Mouse (Mus musculus) lung, embryonic 15.5 days (tissue): ENCODE measurements around the gene Gm14214. TPM values are rescaled to one million over a fixed set of nuclear protein-coding genes. Genes with fewer than 3 reads are reported as not detected.
A peak's percentile ranks its signal among the peaks of the same experiment; 100 is the strongest.

Experiments
- ATAC-seq: fragments of 200-750 bp; cut with Nextera tagmentation; 2 replicates; pipeline ENCODE4 v1.8.0; 2017; ENCODE audit warnings: moderate number of reproducible peaks, borderline replicate concordance; ENCODE audit not compliant: low FRiP score, low TSS enrichment; ENCODE audit errors: extremely low read depth
- H3K27ac ChIP-seq: fragments of 300-500 bp; sonication (generic); 2 replicates; pipeline ENCODE4 v1.5.1; 2015; ENCODE audit warnings: moderate library complexity, mild to moderate bottlenecking, inconsistent platforms
- H3K27me3 ChIP-seq: fragments of 300-500 bp; sonication (generic); 2 replicates; pipeline ENCODE4 v1.6.1; 2015; ENCODE audit warnings: inconsistent platforms
- H3K36me3 ChIP-seq: fragments of 300-500 bp; sonication (generic); 2 replicates; pipeline ENCODE4 v1.6.1; 2015; ENCODE audit warnings: inconsistent platforms
- H3K4me1 ChIP-seq: fragments of 300-500 bp; sonication (generic); 2 replicates; pipeline ENCODE4 v1.6.1; 2015; ENCODE audit warnings: inconsistent platforms
- H3K4me2 ChIP-seq: fragments of 300-500 bp; sonication (generic); 2 replicates; pipeline ENCODE4 v1.6.1; 2015; ENCODE audit warnings: inconsistent platforms, mild to moderate bottlenecking, moderate library complexity
- H3K4me3 ChIP-seq: fragments of 300-500 bp; sonication (generic); 2 replicates; pipeline ENCODE4 v1.5.1; 2015; ENCODE audit warnings: mild to moderate bottlenecking, inconsistent platforms
- H3K9ac ChIP-seq: fragments of 300-500 bp; sonication (generic); 2 replicates; pipeline ENCODE4 v1.6.1; 2015; ENCODE audit warnings: inconsistent platforms
- H3K9me3 ChIP-seq: fragments of 300-500 bp; sonication (generic); 2 replicates; pipeline ENCODE4 v1.6.1; 2016; ENCODE audit warnings: inconsistent platforms
- WGBS: fragments of 180-500 bp; shearing (Covaris S2); methylation state at CpG from one replicate; pipeline ENCODE4 v1.1.7; 2015; 5-methylcytosine and 5-hydroxymethylcytosine counted together
- polyA plus RNA-seq: library from polyadenylated mRNA; unstranded; fragments of >200 nt; fragmentation: Nextera tagmentation; extraction: Ambion mirVana; gene quantifications from 2 replicates; pipeline ENCODE4 v1.2.1, GENCODE M21; 2015

Gm14214 gene
- polyA plus RNA-seq = not detected in 2 replicates

- Histone ChIP-seq H3K4me2 (no peak within 1 kb of the TSS), H3K27ac (no peak within 1 kb of the TSS), H3K4me3 (no peak within 1 kb of the TSS), H3K27me3 (no peaks in the 10 kb centered on the region), H3K9me3 (no peaks in the 10 kb centered on the region), H3K36me3 (no peaks in the 10 kb centered on the region), H3K9ac (no peak within 1 kb of the TSS), H3K4me1 (peaks cover 8% of the 10 kb centered on the region)
- ATAC-seq = no peak
These were observed at the start of gene Gm14214 for GRCm38 (mm10) chr2:154769930-154770329. Gm14214 (minus strand) TSS chr2:154770030.

GRCm38 (mm10) chr2:154818599-154818998, 48.8 kb upstream of the Gm14214 start:
- no peak overlapping the region for H3K9ac ChIP-seq
- H3K4me3 ChIP-seq = no peak overlapping the region
- peaks cover 16% of the 10 kb centered on the region for H3K4me1 ChIP-seq
- no peaks in the 10 kb centered on the region for H3K36me3 ChIP-seq
- 53% methylated on average over 1 of the region's 1 CpGs for WGBS
- ATAC-seq = no peak
- no peaks in the 10 kb centered on the region for H3K9me3 ChIP-seq
- no peak overlapping the region for H3K4me2 ChIP-seq
- no peaks in the 10 kb centered on the region for H3K27me3 ChIP-seq
- H3K27ac ChIP-seq = no peak overlapping the region

- no peaks in the 10 kb centered on the region for H3K36me3 ChIP-seq
- H3K4me1 ChIP-seq = peaks cover 16% of the 10 kb centered on the region
- H3K9me3 ChIP-seq = no peaks in the 10 kb centered on the region
- 36% methylated on average over 1 of the region's 1 CpGs for WGBS
- no peaks in the 10 kb centered on the region for H3K27me3 ChIP-seq
- no peak overlapping the region for H3K27ac ChIP-seq
- ATAC-seq = no peak
- no peak overlapping the region for H3K4me3 ChIP-seq
- H3K4me2 ChIP-seq = no peak overlapping the region
- H3K9ac ChIP-seq = no peak overlapping the region
These were observed 48.0 kb upstream of the Gm14214 start for GRCm38 (mm10) chr2:154817788-154818187.

- Histone ChIP-seq H3K9me3 (no peaks in the 10 kb centered on the region), H3K36me3 (no peaks in the 10 kb centered on the region), H3K4me2 (no peak overlapping the region), H3K4me3 (no peak overlapping the region), H3K27ac (no peak overlapping the region), H3K4me1 (peaks cover 16% of the 10 kb centered on the region), H3K27me3 (no peaks in the 10 kb centered on the region), H3K9ac (no peak overlapping the region)
- ATAC-seq = no peak
- 61% methylated on average over 3 of the region's 3 CpGs for WGBS
These were observed 47.3 kb upstream of the Gm14214 start for GRCm38 (mm10) chr2:154817089-154817488.

GRCm38 (mm10) chr2:154813426-154813825, 43.6 kb upstream of the Gm14214 start:
- no peak overlapping the region for H3K9ac ChIP-seq
- no peak overlapping the region for H3K4me2 ChIP-seq
- H3K9me3 ChIP-seq = no peaks in the 10 kb centered on the region
- H3K36me3 ChIP-seq = no peaks in the 10 kb centered on the region
- no peak overlapping the region for H3K27ac ChIP-seq
- 77% methylated on average over 2 of the region's 2 CpGs for WGBS
- peaks cover 36% of the 10 kb centered on the region for H3K4me1 ChIP-seq
- H3K4me3 ChIP-seq = no peak overlapping the region
- ATAC-seq = no peak
- no peaks in the 10 kb centered on the region for H3K27me3 ChIP-seq

- H3K9me3 ChIP-seq = no peaks in the 10 kb centered on the region
- no peak overlapping the region for H3K9ac ChIP-seq
- no peak overlapping the region for H3K27ac ChIP-seq
- no peak overlapping the region for H3K4me3 ChIP-seq
- peaks cover 45% of the 10 kb centered on the region for H3K4me1 ChIP-seq
- 31% methylated on average over 1 of the region's 1 CpGs for WGBS
- H3K36me3 ChIP-seq = no peaks in the 10 kb centered on the region
- no peak for ATAC-seq
- no peak overlapping the region for H3K4me2 ChIP-seq
- H3K27me3 ChIP-seq = no peaks in the 10 kb centered on the region
These were observed 41.0 kb upstream of the Gm14214 start for GRCm38 (mm10) chr2:154810821-154811220.

GRCm38 (mm10) chr2:154809107-154809762, 39.4 kb upstream of the Gm14214 start:
- 57% methylated on average over 1 of the region's 1 CpGs for WGBS
- Histone ChIP-seq H3K9ac (no peak overlapping the region), H3K36me3 (no peaks in the 10 kb centered on the region), H3K9me3 (no peaks in the 10 kb centered on the region), H3K27me3 (no peaks in the 10 kb centered on the region), H3K27ac (peak overlapping the region; percentile 15; the same call in 1 of the 2 replicates), H3K4me3 (no peak overlapping the region), H3K4me1 (peaks cover 55% of the 10 kb centered on the region), H3K4me2 (no peak overlapping the region)
- peak; percentile 70; the same call in 1 of the 2 replicates for ATAC-seq

GRCm38 (mm10) chr2:154807689-154808088, 37.9 kb upstream of the Gm14214 start:
- H3K4me2 ChIP-seq = no peak overlapping the region
- no peak for ATAC-seq

GRCm38 (mm10) chr2:154803845-154804244, 34.0 kb upstream of the Gm14214 start:
- no peak overlapping the region for H3K4me2 ChIP-seq
- ATAC-seq = no peak
- 43% methylated on average over 4 of the region's 4 CpGs for WGBS

More at GRCm38 (mm10) chr2:154807689-154808088, 37.9 kb upstream of the Gm14214 start:
- H3K4me3 ChIP-seq = no peak overlapping the region
- 47% methylated on average over 1 of the region's 1 CpGs for WGBS
- no peak overlapping the region for H3K9ac ChIP-seq
- H3K36me3 ChIP-seq = no peaks in the 10 kb centered on the region
- no peaks in the 10 kb centered on the region for H3K9me3 ChIP-seq
- no peaks in the 10 kb centered on the region for H3K27me3 ChIP-seq
- peaks cover 68% of the 10 kb centered on the region for H3K4me1 ChIP-seq
- no peak overlapping the region for H3K27ac ChIP-seq

GRCm38 (mm10) chr2:154803372-154803771, 33.5 kb upstream of the Gm14214 start:
- WGBS = 58% methylated on average over 1 of the region's 1 CpGs
- H3K4me2 ChIP-seq = no peak overlapping the region
- no peaks in the 10 kb centered on the region for H3K9me3 ChIP-seq
- no peak overlapping the region for H3K9ac ChIP-seq
- no peak overlapping the region for H3K27ac ChIP-seq
- no peaks in the 10 kb centered on the region for H3K36me3 ChIP-seq
- no peak overlapping the region for H3K4me3 ChIP-seq
- H3K27me3 ChIP-seq = no peaks in the 10 kb centered on the region
- no peak for ATAC-seq
- H3K4me1 ChIP-seq = peaks cover 45% of the 10 kb centered on the region

More at GRCm38 (mm10) chr2:154803845-154804244, 34.0 kb upstream of the Gm14214 start:
- H3K4me1 ChIP-seq = peaks cover 50% of the 10 kb centered on the region
- H3K9ac ChIP-seq = no peak overlapping the region
- no peak overlapping the region for H3K27ac ChIP-seq
- H3K9me3 ChIP-seq = no peaks in the 10 kb centered on the region
- H3K27me3 ChIP-seq = no peaks in the 10 kb centered on the region
- no peaks in the 10 kb centered on the region for H3K36me3 ChIP-seq
- no peak overlapping the region for H3K4me3 ChIP-seq

- peak overlapping the region; percentile 97 for H3K9ac ChIP-seq
- H3K9me3 ChIP-seq = no peaks in the 10 kb centered on the region
- under 1% methylated on average over 59 of the region's 67 CpGs for WGBS
- H3K36me3 ChIP-seq = no peaks in the 10 kb centered on the region
- H3K4me2 ChIP-seq = peak overlapping the region; percentile 67
- peak; percentile 31; the same call in 1 of the 2 replicates for ATAC-seq
- H3K27me3 ChIP-seq = no peaks in the 10 kb centered on the region
- peak overlapping the region; percentile 99 for H3K27ac ChIP-seq
- peaks cover 37% of the 10 kb centered on the region for H3K4me1 ChIP-seq
- H3K4me3 ChIP-seq = peak overlapping the region; percentile 80
These were observed 22.1 kb upstream of the Gm14214 start for GRCm38 (mm10) chr2:154791661-154792642.
